22 mouse cellular contexts compared by ENCODE assay signal in the genomic region with DNA sequence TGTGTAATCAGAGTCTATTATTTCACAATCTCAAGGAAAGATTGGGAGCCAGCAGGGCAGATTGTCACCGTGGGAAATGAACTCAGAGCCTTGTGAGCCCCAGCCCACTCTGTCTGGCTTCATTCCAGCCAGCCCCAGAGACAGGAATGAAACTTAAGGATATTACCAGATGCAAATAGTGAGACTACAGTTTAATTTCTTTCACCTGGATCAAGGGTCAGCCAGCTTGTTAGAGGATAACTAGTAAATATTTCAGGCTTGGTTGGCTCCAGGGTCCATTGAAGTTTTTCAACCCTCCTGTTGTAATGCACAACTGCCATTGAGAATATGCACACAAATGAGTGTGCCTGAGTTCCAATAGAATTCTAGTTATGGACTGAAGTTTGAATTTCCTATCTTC. TPM values are rescaled to one million over a fixed set of nuclear protein-coding genes. Genes with fewer than 3 reads are reported as not detected.
A peak's percentile ranks its signal among the peaks of the same experiment; 100 is the strongest.
DNase-seq lines count a peak whose midpoint lies in the region; ATAC-seq and TF ChIP-seq lines count a peak whose summit lies in the region.
"Had no signal": no experiment of that assay in that cellular context is flagged by ENCODE, and none has a peak within 500 bp of the region (broad histone marks: within the 10 kb centered on the region; RNA-seq: fewer than 3 reads in every experiment).

No protein-coding gene starts in this region.

- DNase-seq in intestine, embryonic 14.5 days (ENCODE audit: low spot score) = peak; percentile 32
- DNase-seq in kidney, adult 9 months = peak; percentile 83
- peak; percentile 12 for DNase-seq in kidney, postnatal 0 days (ENCODE audit: low spot score)
- DNase-seq in kidney, postnatal 36 days = peak; percentile 59 to 69
- no peak for DNase-seq in yolk sac, embryonic 10.5 days (ENCODE audit: low spot score)
- DNase-seq: adrenal gland, adult 2 months; adrenal gland, postnatal 25 days; cerebellum, adult 2 months; gastrocnemius, postnatal 36 days; heart, adult 18-20 months had no signal

- no peak for ATAC-seq in intestine, embryonic 14.5 days (replicated peaks; ENCODE audit: low FRiP score, low TSS enrichment, low read depth)
- no peak for ATAC-seq in intestine, postnatal 0 days
- ATAC-seq in kidney, embryonic 15.5 days (replicated peaks; ENCODE audit: low FRiP score) = no peak
- ATAC-seq in kidney, postnatal 0 days (replicated peaks; ENCODE audit: low FRiP score, low read depth) = no peak
- ATAC-seq in heart, embryonic 12.5 days (ENCODE audit: insufficient number of reproducible peaks, low FRiP score) = no peak
- ATAC-seq: activated CD4-positive, CD25-positive, alpha-beta regulatory T cell, adult 4 months; forebrain, embryonic 13.5 days; Patski had no signal

- no peak for TF ChIP-seq CTCF in intestine, postnatal 0 days (IDR thresholded peaks at IDR 0.05; ENCODE audit: low read depth)
- no peak for TF ChIP-seq CTCF in kidney, postnatal 0 days (IDR thresholded peaks at IDR 0.05; ENCODE audit: low read depth)

- WGBS in intestine, embryonic 14.5 days = 52% methylated on average over 1 of the region's 1 CpGs
- 19% methylated on average over 1 of the region's 1 CpGs for WGBS in intestine, postnatal 0 days
- 64% methylated on average over 1 of the region's 1 CpGs for WGBS in kidney, embryonic 15.5 days
- 14% methylated on average over 1 of the region's 1 CpGs for WGBS in kidney, postnatal 0 days
- 41% methylated on average over 1 of the region's 1 CpGs for WGBS in heart, embryonic 12.5 days

- no peaks in the 10 kb centered on the region for H3K36me3 ChIP-seq in intestine, embryonic 14.5 days (ENCODE audit: control insufficient read depth, insufficient read depth, low read length)
- H3K36me3 ChIP-seq in intestine, postnatal 0 days (ENCODE audit: control insufficient read depth, insufficient read depth) = no peaks in the 10 kb centered on the region
- H3K36me3 ChIP-seq in kidney, embryonic 15.5 days = no peaks in the 10 kb centered on the region
- no peaks in the 10 kb centered on the region for H3K36me3 ChIP-seq in kidney, postnatal 0 days (ENCODE audit: insufficient read depth, low read length)
- no peaks in the 10 kb centered on the region for H3K36me3 ChIP-seq in heart, embryonic 12.5 days
- H3K36me3 ChIP-seq: heart, embryonic 10.5 days; heart, embryonic 15.5 days; hindbrain, embryonic 15.5 days had no signal

- H3K4me1 ChIP-seq in intestine, embryonic 14.5 days (replicated peaks; ENCODE audit: control insufficient read depth, insufficient read depth, low read length) = no peaks in the 10 kb centered on the region
- no peaks in the 10 kb centered on the region for H3K4me1 ChIP-seq in intestine, postnatal 0 days (replicated peaks; ENCODE audit: control insufficient read depth, insufficient read depth, low read length)
- H3K4me1 ChIP-seq in kidney, embryonic 15.5 days = no peaks in the 10 kb centered on the region
- H3K4me1 ChIP-seq in kidney, postnatal 0 days (replicated peaks; ENCODE audit: insufficient read depth, low read length) = no peaks in the 10 kb centered on the region
- 0 out of 2 replicates have a peak, but pooled peaks cover 5% of the 10 kb centered on the region for H3K4me1 ChIP-seq in heart, embryonic 12.5 days (replicated peaks)
- H3K4me1 ChIP-seq: embryonic facial prominence, embryonic 10.5 days; forebrain, embryonic 13.5 days; heart, embryonic 10.5 days; heart, embryonic 15.5 days; hindbrain, embryonic 10.5 days; hindbrain, embryonic 15.5 days had no signal

- H3K27ac ChIP-seq in intestine, embryonic 14.5 days (ENCODE audit: low read depth) = no peak overlapping the region
- H3K27ac ChIP-seq in intestine, postnatal 0 days (ENCODE audit: low read depth, low read length) = no peak overlapping the region
- no peak overlapping the region for H3K27ac ChIP-seq in kidney, embryonic 15.5 days
- no peak overlapping the region; the same call in 1 of the 2 replicates for H3K27ac ChIP-seq in kidney, postnatal 0 days
- no peak overlapping the region for H3K27ac ChIP-seq in heart, embryonic 12.5 days (ENCODE audit: poor library complexity, severe bottlenecking)
- H3K27ac ChIP-seq: embryonic facial prominence, embryonic 10.5 days; forebrain, embryonic 13.5 days; heart, embryonic 10.5 days; heart, embryonic 15.5 days; hindbrain, embryonic 10.5 days; hindbrain, embryonic 15.5 days had no signal

- H3K9ac ChIP-seq in intestine, embryonic 14.5 days (ENCODE audit: low read length) = no peak overlapping the region
- no peak overlapping the region for H3K9ac ChIP-seq in intestine, postnatal 0 days (ENCODE audit: low read depth, low read length)
- H3K9ac ChIP-seq in kidney, embryonic 15.5 days = no peak overlapping the region
- no peak overlapping the region for H3K9ac ChIP-seq in kidney, postnatal 0 days (ENCODE audit: low read depth, low read length)
- no peak overlapping the region for H3K9ac ChIP-seq in heart, embryonic 12.5 days
- H3K9ac ChIP-seq: forebrain, embryonic 13.5 days; heart, embryonic 15.5 days; hindbrain, embryonic 15.5 days had no signal

- H3K4me2 ChIP-seq in intestine, embryonic 14.5 days (ENCODE audit: low read length) = no peak overlapping the region
- H3K4me2 ChIP-seq in intestine, postnatal 0 days (replicated peaks; ENCODE audit: low read depth) = no peak overlapping the region
- H3K4me2 ChIP-seq in kidney, embryonic 15.5 days = no peak overlapping the region
- no peak overlapping the region for H3K4me2 ChIP-seq in kidney, postnatal 0 days (ENCODE audit: low read length)
- H3K4me2 ChIP-seq in heart, embryonic 12.5 days = no peak overlapping the region
- H3K4me2 ChIP-seq: forebrain, embryonic 13.5 days; heart, embryonic 15.5 days; hindbrain, embryonic 15.5 days had no signal

- H3K9me3 ChIP-seq in intestine, embryonic 14.5 days (ENCODE audit: control insufficient read depth, low read length) = no peaks in the 10 kb centered on the region
- H3K9me3 ChIP-seq in intestine, postnatal 0 days (ENCODE audit: control insufficient read depth) = no peaks in the 10 kb centered on the region
- no peaks in the 10 kb centered on the region for H3K9me3 ChIP-seq in kidney, embryonic 15.5 days (replicated peaks)
- H3K9me3 ChIP-seq in kidney, postnatal 0 days (replicated peaks; ENCODE audit: low read length) = no peaks in the 10 kb centered on the region
- no peaks in the 10 kb centered on the region for H3K9me3 ChIP-seq in heart, embryonic 12.5 days (replicated peaks)
- H3K9me3 ChIP-seq: embryonic facial prominence, embryonic 10.5 days; forebrain, embryonic 13.5 days; heart, embryonic 10.5 days; heart, embryonic 15.5 days; hindbrain, embryonic 10.5 days; hindbrain, embryonic 15.5 days had no signal

- no peaks in the 10 kb centered on the region for H3K27me3 ChIP-seq in intestine, embryonic 14.5 days (replicated peaks; ENCODE audit: control insufficient read depth, insufficient read depth, low read length)
- no peaks in the 10 kb centered on the region for H3K27me3 ChIP-seq in intestine, postnatal 0 days (replicated peaks; ENCODE audit: control insufficient read depth, insufficient read depth, low read length)
- no peaks in the 10 kb centered on the region for H3K27me3 ChIP-seq in kidney, embryonic 15.5 days
- no peaks in the 10 kb centered on the region for H3K27me3 ChIP-seq in kidney, postnatal 0 days (ENCODE audit: insufficient read depth, low read length)
- H3K27me3 ChIP-seq in heart, embryonic 12.5 days (replicated peaks) = no peaks in the 10 kb centered on the region
- H3K27me3 ChIP-seq: CH12.LX; forebrain, embryonic 13.5 days; heart, embryonic 15.5 days; hindbrain, embryonic 15.5 days; Patski had no signal

- no peak overlapping the region for H3K4me3 ChIP-seq in intestine, embryonic 14.5 days (ENCODE audit: low read depth, low read length)
- no peak overlapping the region for H3K4me3 ChIP-seq in intestine, postnatal 0 days (ENCODE audit: low read depth, low read length)
- no peak overlapping the region for H3K4me3 ChIP-seq in kidney, embryonic 15.5 days (replicated peaks)
- H3K4me3 ChIP-seq in kidney, postnatal 0 days (replicated peaks; ENCODE audit: low read depth, low read length) = no peak overlapping the region
- H3K4me3 ChIP-seq in heart, embryonic 12.5 days = no peak overlapping the region
- H3K4me3 ChIP-seq: embryonic facial prominence, embryonic 10.5 days; forebrain, embryonic 13.5 days; heart, embryonic 10.5 days; heart, embryonic 15.5 days; hindbrain, embryonic 10.5 days; hindbrain, embryonic 15.5 days had no signal

RNA-seq across cellular contexts. Expression of a gene that starts 36.6 kb away (rescaled TPM):
- 11.8 and 13.1 TPM in 2 replicates for polyA plus RNA-seq in intestine, embryonic 14.5 days (2014; fragmentation: Nextera tagmentation; extraction: Ambion mirVana)
- 5.0 and 5.7 TPM in 2 replicates for polyA plus RNA-seq in intestine, postnatal 0 days (2015; fragmentation: Nextera tagmentation; extraction: Ambion mirVana)
- 10.3 and 10.9 TPM in 2 replicates for polyA plus RNA-seq in kidney, embryonic 15.5 days (2015; fragmentation: Nextera tagmentation; extraction: Ambion mirVana)
- polyA plus RNA-seq in kidney, postnatal 0 days (2015; fragmentation: Nextera tagmentation; extraction: Ambion mirVana) = 6.1 and 7.2 TPM in 2 replicates
- 10.7 and 11.0 TPM in 2 replicates for polyA plus RNA-seq in heart, embryonic 12.5 days (2016; fragmentation: Nextera tagmentation; extraction: Ambion mirVana)
